Mouse (Mus musculus) ovary, adult 2 months (tissue): ENCODE results near the gene Oog2. TPM values are rescaled to one million over a fixed set of nuclear protein-coding genes. Genes with fewer than 3 reads are reported as not detected.

Experiments
- polyA plus RNA-seq: library from polyadenylated mRNA; depleted of rRNA; stranded (reverse); fragments of >200 nt; gene quantifications from 2 replicates; pipeline ENCODE4 v1.2.3, GENCODE M21; 2012; rRNA removed

Gene Oog2
- polyA plus RNA-seq: 1.1 and 1.3 TPM in 2 replicates

GRCm38 (mm10) chr4:144190419-144190818 is at the start of gene Oog2:
TSS of gene Oog2 (plus strand) at chr4:144190719.

GRCm38 (mm10) chr4:144162563-144162962 is 28.0 kb upstream of the Oog2 start, which contains the start of gene Oog3:
TSS of gene Oog3 (minus strand) at chr4:144162663.

GRCm38 (mm10) chr4:144213218-144213617 is 22.7 kb downstream of the Oog2 start, which contains the start of gene C87977:
TSS of gene C87977 (minus strand) at chr4:144213318.

Other genes with a start within 250 kb of the Oog2 start
- not detected in 2 replicates for gene Pramef25, start 239.7 kb upstream of the Oog2 start, polyA plus RNA-seq
- not detected in 2 replicates for gene Gm13101, start 223.8 kb upstream of the Oog2 start, polyA plus RNA-seq
- gene Pramef17, start 196.3 kb upstream of the Oog2 start, polyA plus RNA-seq: not detected in 2 replicates
- gene Pramel4, start 131.6 kb upstream of the Oog2 start, polyA plus RNA-seq: not detected in 2 replicates
- not detected in 2 replicates for gene Gm13102, start 84.2 kb upstream of the Oog2 start, polyA plus RNA-seq
- gene Oog3, start 28.1 kb upstream of the Oog2 start, polyA plus RNA-seq: 1.3 and 1.8 TPM in 2 replicates
- 2.7 and 3.3 TPM in 2 replicates for gene C87977, start 22.6 kb downstream of the Oog2 start, polyA plus RNA-seq
- gene Pramel5, start 89.8 kb downstream of the Oog2 start, polyA plus RNA-seq: not detected in 2 replicates
- not detected in 2 replicates for gene Gm13128, start 139.5 kb downstream of the Oog2 start, polyA plus RNA-seq
- not detected in 2 replicates for gene Gm13119, start 167.2 kb downstream of the Oog2 start, polyA plus RNA-seq
- 1.3 and 1.8 TPM in 2 replicates for gene Pramef20, start 187.2 kb downstream of the Oog2 start, polyA plus RNA-seq
- gene Pramef12, start 217.7 kb downstream of the Oog2 start, polyA plus RNA-seq: 7.2 and 8.8 TPM in 2 replicates
- gene 1700012P22Rik, start 248.1 kb downstream of the Oog2 start, polyA plus RNA-seq: 0.50 and 0.55 TPM in 2 replicates